Mouse (Mus musculus): ENCODE data around the gene Zfp646.
A peak's percentile ranks its signal among the peaks of the same experiment; 100 is the strongest.

The Zfp646 gene

GRCm38 (mm10) chr7:127921516-127921915, 45.5 kb downstream of the Zfp646 start:
- DNase-seq, result peak; percentile 66 to 73

DNA sequence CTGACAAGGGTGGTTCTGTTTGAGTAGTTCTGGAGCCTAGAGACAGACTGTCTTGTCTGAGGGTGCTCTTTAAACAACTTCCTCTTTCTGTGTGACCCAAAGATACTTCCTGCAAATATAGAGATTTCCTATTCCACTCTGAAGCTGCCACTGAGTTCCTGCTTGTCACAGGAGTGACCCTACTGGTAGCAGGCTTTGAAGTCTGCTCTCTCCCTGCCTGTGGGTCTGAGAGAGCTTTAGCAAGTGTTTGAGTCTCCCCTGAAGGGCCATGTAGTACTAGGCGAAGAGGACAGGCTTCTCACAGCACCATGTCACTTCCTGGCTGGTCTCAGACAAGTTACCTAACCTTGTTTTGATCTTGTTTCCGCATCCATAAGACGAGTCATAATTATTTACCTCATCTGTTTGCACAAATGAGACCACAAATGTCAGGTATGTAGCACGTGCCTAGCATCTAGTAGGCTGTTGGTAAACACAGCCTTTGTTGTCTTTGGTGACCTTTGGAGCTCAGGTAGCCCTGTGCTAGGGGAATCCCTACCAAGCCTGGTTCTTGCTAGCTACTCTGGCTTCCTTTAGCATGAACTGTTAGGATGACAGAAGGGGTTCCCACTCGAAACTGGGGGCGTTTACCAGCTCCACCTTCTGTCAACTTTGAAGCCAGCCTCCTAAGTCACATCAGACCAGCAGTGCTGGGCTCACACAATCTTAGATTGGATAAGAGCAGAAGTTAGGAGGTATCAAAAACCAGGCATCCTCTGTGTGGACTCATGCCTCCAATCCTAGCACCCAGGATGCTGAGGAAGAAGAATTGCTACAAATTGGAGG, 46.6 kb downstream of the Zfp646 start:
- DNase-seq, result no peak

- peak; percentile 14 to 57 for DNase-seq
These were observed 47.7 kb downstream of the Zfp646 start for GRCm38 (mm10) chr7:127923714-127924113.

DNA sequence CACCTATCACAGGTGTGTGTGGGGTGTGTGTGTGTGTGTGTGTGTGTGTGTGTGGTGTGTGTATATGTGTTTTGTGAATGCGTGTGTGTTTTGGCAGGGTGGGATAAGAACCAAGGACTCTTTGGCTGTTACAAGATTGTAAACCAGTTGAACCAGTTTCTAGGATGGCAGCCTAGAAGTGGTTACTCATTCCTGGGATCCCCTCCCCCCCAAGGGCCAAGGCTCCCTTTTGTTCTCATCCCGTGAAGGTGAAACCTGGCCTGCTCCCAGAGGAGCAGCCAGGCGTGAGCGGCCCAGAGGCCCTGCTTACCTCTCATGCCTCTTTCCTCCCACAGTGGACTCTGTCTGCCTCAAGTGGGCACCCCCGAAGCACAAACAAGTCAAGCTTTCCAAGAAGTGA, 49.2 kb downstream of the Zfp646 start:
- DNase-seq, result peak; percentile 92 to 96

DNA sequence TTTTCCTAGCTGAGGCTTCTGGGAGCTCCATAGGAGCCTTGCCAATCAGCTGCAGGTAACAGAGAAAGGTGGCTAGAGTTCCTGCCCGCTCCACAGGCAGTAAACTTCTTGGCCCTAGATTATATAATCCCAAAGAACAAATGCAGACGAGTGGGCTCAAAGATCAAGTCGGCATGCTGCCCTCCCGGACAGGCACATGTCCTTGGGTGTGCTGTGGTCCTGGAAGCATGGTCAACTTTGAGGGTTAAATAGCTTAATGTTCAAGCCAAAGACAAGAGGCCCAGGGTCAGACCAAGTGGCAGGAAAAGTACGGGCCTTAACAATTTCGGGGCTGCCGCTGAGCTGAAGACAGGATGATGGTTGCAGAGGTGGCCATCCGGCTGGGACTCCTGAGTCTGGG, 50.0 kb downstream of the Zfp646 start:
- DNase-seq, result peak; percentile 77 to 92

- peak; percentile 84 to 93 for DNase-seq
These were observed 50.8 kb downstream of the Zfp646 start for GRCm38 (mm10) chr7:127926846-127927245.

DNA sequence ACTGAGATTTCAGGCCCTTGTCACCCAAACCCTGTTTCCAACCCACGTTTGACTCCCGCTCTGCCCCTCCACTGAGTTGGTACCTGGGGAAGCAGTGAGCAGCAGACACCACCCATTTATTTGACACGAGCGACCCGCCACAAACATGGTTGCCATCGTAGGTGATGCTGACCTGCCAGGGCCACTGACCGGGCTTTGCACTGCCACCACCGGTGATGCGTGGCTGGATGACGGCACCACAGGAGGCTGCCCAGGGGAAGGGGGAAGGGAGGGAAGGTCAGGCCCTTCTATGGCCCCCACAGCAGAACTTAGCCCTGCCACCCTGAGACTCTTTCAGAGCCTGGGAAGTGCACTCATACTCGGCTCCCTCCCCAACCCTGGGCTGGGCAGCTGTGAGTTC, 51.7 kb downstream of the Zfp646 start:
- DNase-seq, result peak; percentile 44 to 75

DNA sequence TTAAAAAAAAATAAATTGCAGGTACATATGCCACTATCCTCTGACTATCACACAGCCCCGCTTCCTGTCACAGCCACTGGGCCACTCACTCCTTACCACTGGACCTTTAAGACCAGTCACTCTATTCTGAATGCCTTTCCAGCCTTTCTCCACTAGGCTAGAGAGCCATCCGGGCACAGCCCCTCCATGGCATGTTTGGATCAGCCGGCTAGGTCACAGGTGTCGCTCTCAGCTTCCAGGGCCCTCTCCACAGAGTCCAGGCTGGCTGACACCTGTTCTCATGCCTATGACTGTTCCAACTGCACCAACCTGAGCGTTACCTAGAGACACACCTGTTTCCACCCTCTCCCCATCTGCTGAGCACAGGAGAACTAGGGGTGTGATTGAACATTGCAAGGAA, 52.6 kb downstream of the Zfp646 start:
- peak; percentile 52 to 81 for DNase-seq

- DNase-seq, result peak; percentile 94 to 96
These were observed 53.9 kb downstream of the Zfp646 start, which contains the start of gene Prss8 for GRCm38 (mm10) chr7:127929923-127930322. Gene Prss8 (minus strand): TSS chr7:127930104.

GRCm38 (mm10) chr7:127930636-127931035, 54.6 kb downstream of the Zfp646 start:
- peak in 1 of 2 experiments; percentile 34 for DNase-seq

GRCm38 (mm10) chr7:127931351-127932135, 55.5 kb downstream of the Zfp646 start:
- peak; percentile 84 to 89 for DNase-seq

DNA sequence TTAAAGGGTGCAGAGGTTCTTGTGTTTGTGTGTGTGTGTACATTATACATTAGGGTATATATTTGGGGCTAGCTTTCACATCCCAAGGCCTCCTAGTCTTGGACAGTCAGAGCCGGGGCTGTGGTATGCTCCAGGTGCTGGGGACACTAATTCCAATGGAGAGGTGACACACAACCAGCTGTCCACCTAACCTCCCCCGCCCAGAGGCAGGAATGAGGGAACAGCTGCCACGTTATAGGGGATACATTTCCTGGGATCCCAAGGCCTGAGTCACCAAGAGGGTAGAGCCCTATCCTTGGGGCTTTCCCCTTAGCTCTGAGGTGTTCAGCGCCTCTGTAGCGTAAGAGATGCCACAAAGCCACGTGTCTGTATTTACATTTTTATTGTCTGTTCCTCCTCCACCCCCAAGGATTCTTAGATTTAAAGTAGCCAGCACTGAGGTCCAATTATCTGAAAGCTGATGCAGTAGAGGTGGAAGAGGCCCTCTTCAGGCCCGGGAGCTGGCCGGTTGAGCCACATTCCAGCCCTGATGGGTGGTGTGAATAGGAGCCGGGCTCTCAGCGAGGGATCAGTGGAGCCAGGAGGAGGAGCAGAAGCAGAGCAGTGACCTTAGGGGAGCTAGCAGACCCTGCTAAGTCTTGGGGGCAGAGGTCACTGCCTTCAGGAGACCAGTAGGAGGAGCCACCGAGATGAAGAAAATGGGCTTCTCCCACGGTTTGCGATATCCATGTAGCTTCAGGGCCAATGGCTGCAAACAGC, 56.4 kb downstream of the Zfp646 start:
- peak; percentile 62 to 79 for DNase-seq

DNA sequence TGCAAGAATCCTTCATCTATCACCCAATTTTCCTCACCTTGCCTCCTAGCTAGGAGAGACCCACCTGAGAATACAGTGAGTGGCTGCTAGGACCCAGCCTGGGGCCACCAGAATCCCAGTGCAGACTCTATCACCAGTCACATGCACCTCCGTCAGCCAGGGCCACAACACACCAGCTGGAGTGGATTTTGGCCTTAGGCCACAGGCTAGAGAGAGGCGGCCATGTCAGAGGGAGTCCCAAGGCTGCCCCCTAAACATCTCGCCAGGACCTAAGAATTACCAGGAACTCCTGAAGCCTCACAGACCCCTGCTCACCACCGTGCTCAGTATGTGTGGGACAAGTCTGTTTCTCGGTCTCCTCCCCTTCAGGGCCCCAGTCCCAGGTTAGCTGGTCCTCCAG, 58.1 kb downstream of the Zfp646 start:
- DNase-seq, result peak in 1 of 2 experiments; percentile 45

- peak; percentile 95 to 97 for DNase-seq
These were observed 59.2 kb downstream of the Zfp646 start for GRCm38 (mm10) chr7:127935028-127935722.

All from kidney, postnatal 25 days (tissue).